Mouse (Mus musculus) hindbrain, embryonic 16.5 days (tissue): ENCODE data around the gene Anp32a. TPM values are rescaled to one million over a fixed set of nuclear protein-coding genes. Genes with fewer than 3 reads are reported as not detected.

Experiments
- ATAC-seq: fragments of 200-750 bp; cut with Nextera tagmentation; 2 replicates; pipeline ENCODE4 v1.8.0; 2017; ENCODE audit warnings: moderate TSS enrichment, moderate library complexity
- H3K27ac ChIP-seq: fragments of 300-500 bp; sonication (generic); 2 replicates; pipeline ENCODE4 v1.5.1; 2014; ENCODE audit warnings: low read depth, mild to moderate bottlenecking, control low read depth, low read length, moderate library complexity
- H3K27me3 ChIP-seq: fragments of 300-500 bp; sonication (generic); replicated peaks from 2 replicates; pipeline ENCODE4 v1.6.1; 2014; ENCODE audit warnings: low read length; ENCODE audit not compliant: control insufficient read depth, insufficient read depth
- H3K36me3 ChIP-seq: fragments of 300-500 bp; sonication (generic); 2 replicates; pipeline ENCODE4 v1.6.1; 2014; ENCODE audit warnings: mild to moderate bottlenecking, low read length, moderate library complexity, mixed read lengths; ENCODE audit not compliant: control insufficient read depth, insufficient read depth
- H3K4me1 ChIP-seq: fragments of 300-500 bp; sonication (generic); 2 replicates; pipeline ENCODE4 v1.6.1; 2014; ENCODE audit warnings: low read depth, low read length; ENCODE audit not compliant: control insufficient read depth, insufficient read depth
- H3K4me2 ChIP-seq: fragments of 300-500 bp; sonication (generic); 2 replicates; pipeline ENCODE4 v1.6.1; 2014; ENCODE audit warnings: mild to moderate bottlenecking, low read length, control low read depth, moderate library complexity
- H3K4me3 ChIP-seq: fragments of 300-500 bp; sonication (generic); 2 replicates; pipeline ENCODE4 v1.5.1; 2014; ENCODE audit warnings: mild to moderate bottlenecking, low read length, control low read depth, moderate library complexity
- H3K9ac ChIP-seq: fragments of 300-500 bp; sonication (generic); 2 replicates; pipeline ENCODE4 v1.6.1; 2014; ENCODE audit warnings: low read depth, mild to moderate bottlenecking, control low read depth, low read length, moderate library complexity
- H3K9me3 ChIP-seq: fragments of 300-500 bp; sonication (generic); 2 replicates; pipeline ENCODE4 v1.6.1; 2014; ENCODE audit warnings: mild to moderate bottlenecking, low read length, moderate library complexity; ENCODE audit not compliant: control insufficient read depth
- WGBS: fragments of 180-500 bp; shearing (Covaris S2); extraction: QIAGEN DNeasy Blood & Tissue Kit; methylation state at CpG from one replicate; pipeline ENCODE4 v1.1.7; 2014; 5-methylcytosine and 5-hydroxymethylcytosine counted together
- polyA plus RNA-seq: library from polyadenylated mRNA; unstranded; fragments of >200 nt; fragmentation: Nextera tagmentation; extraction: Ambion mirVana; gene quantifications from 2 replicates; pipeline ENCODE4 v1.2.1, GENCODE M21; 2015

The Anp32a gene
- polyA plus RNA-seq, 1 experiment from 2014 or later, result 156 TPM

- Histone ChIP-seq H3K27me3 (no peaks in the 10 kb centered on the region), H3K36me3 (no peaks in the 10 kb centered on the region), H3K9me3 (no peaks in the 10 kb centered on the region), H3K9ac (peak overlapping the region; percentile 65), H3K4me2 (peak overlapping the region; percentile 76), H3K27ac (peak overlapping the region; percentile 77), H3K4me3 (peak overlapping the region; percentile 36), H3K4me1 (peaks cover 58% of the 10 kb centered on the region)
- ATAC-seq, result no peak
- WGBS, result 8% methylated on average over 6 of the region's 6 CpGs
These were observed 23.1 kb downstream of the Anp32a start for GRCm38 (mm10) chr9:62364216-62364615.

DNA sequence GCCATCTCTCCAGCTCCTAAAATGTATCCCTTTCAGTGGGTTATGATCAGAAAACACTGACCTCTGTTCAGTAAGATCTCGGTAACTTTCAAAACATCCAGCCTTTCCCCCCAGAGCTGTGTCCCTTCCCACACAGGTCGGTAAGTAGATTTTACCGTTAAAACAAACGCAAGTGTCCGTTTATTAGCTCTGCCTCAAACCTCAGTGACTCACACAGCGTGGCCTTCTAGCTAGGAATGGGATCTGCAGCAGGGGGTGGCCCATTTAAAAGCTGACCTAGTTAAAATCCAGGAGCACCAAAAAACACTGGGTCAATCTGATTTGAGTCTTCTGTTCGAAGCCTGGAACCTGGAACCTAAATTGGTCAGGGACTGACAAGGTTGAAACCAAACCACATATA, 23.7 kb downstream of the Anp32a start:
- Histone ChIP-seq H3K27me3 (no peaks in the 10 kb centered on the region), H3K4me1 (peaks cover 58% of the 10 kb centered on the region), H3K9ac (no peak overlapping the region), H3K36me3 (no peaks in the 10 kb centered on the region), H3K27ac (no peak overlapping the region), H3K4me2 (no peak overlapping the region), H3K4me3 (no peak overlapping the region), H3K9me3 (no peaks in the 10 kb centered on the region)
- no peak for ATAC-seq
- WGBS, result 60% methylated on average over 7 of the region's 7 CpGs

- H3K4me3 ChIP-seq, result no peak overlapping the region
- H3K4me1 ChIP-seq, result peaks cover 58% of the 10 kb centered on the region
- no peak overlapping the region for H3K4me2 ChIP-seq
- H3K9ac ChIP-seq, result no peak overlapping the region
- H3K36me3 ChIP-seq, result no peaks in the 10 kb centered on the region
- H3K27ac ChIP-seq, result no peak overlapping the region
- ATAC-seq, result no peak
- WGBS, result 57% methylated on average over 8 of the region's 8 CpGs
- no peaks in the 10 kb centered on the region for H3K27me3 ChIP-seq
- H3K9me3 ChIP-seq, result no peaks in the 10 kb centered on the region
These were observed 24.4 kb downstream of the Anp32a start for GRCm38 (mm10) chr9:62365326-62366080.

DNA sequence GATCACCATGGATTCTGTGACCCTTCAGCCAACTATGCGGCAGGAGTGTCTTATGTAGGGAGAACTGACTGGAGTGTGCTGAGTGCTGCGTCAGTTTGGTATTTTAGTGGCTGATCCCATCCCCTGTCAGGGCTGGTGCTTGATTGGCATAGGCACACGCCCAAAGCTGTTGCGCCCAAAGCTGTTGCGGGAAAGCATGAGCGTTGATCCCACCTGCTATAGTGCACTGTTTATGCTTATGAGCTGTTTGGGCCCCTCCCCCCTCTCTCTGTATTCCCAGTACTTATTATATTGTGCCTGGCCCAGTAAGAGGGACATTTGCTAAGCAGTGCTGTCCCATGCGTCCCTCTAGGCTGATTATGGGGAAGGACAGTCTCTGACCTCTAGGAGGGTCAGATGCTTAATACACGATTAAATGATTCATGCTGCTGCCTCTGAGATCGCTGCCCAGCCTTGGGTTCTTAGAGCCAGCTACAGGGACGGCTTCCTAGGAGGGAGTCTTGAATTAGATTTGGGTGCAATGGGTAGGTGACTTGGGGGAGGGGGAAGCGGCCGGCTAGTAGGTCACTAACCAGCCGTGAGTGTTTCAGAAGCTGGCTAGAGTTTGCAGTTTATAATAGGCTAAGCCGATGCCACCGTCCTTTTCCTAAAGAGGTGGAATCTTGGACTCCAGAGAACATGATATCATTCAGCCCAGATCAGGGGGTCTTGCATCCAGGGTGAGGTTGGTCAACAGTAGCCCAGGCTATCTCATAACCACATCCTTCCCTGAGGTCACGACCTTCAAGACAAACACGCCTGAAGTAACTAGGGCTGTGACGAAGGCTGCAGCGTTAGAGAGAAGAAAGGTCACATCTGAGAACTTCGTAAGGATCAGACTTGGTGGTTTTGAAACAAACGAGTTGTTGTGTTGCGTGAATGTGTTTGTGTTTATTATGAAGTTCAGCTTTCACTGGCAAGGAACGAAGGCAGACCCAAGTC, 25.7 kb downstream of the Anp32a start:
- ATAC-seq, result peak; percentile 15; the same call in 1 of the 2 replicates
- Histone ChIP-seq H3K9me3 (no peaks in the 10 kb centered on the region), H3K27ac (peak overlapping the region; percentile 57; the same call in 1 of the 2 replicates), H3K27me3 (no peaks in the 10 kb centered on the region), H3K36me3 (no peaks in the 10 kb centered on the region), H3K9ac (peak overlapping the region; percentile 39; the same call in 1 of the 2 replicates), H3K4me3 (no peak overlapping the region), H3K4me1 (peaks cover 55% of the 10 kb centered on the region), H3K4me2 (no peak overlapping the region)
- WGBS, result 48% methylated on average over 23 of the region's 23 CpGs

- peak overlapping the region; percentile 8; the same call in 1 of the 2 replicates for H3K4me2 ChIP-seq
- no peaks in the 10 kb centered on the region for H3K36me3 ChIP-seq
- no peaks in the 10 kb centered on the region for H3K9me3 ChIP-seq
- 44% methylated on average over 10 of the region's 10 CpGs for WGBS
- no peak overlapping the region for H3K9ac ChIP-seq
- no peaks in the 10 kb centered on the region for H3K27me3 ChIP-seq
- H3K4me1 ChIP-seq, result peaks cover 55% of the 10 kb centered on the region
- no peak overlapping the region for H3K4me3 ChIP-seq
- H3K27ac ChIP-seq, result peak overlapping the region; percentile 57; the same call in 1 of the 2 replicates
- no peak for ATAC-seq
These were observed 26.5 kb downstream of the Anp32a start for GRCm38 (mm10) chr9:62367510-62368071.

DNA sequence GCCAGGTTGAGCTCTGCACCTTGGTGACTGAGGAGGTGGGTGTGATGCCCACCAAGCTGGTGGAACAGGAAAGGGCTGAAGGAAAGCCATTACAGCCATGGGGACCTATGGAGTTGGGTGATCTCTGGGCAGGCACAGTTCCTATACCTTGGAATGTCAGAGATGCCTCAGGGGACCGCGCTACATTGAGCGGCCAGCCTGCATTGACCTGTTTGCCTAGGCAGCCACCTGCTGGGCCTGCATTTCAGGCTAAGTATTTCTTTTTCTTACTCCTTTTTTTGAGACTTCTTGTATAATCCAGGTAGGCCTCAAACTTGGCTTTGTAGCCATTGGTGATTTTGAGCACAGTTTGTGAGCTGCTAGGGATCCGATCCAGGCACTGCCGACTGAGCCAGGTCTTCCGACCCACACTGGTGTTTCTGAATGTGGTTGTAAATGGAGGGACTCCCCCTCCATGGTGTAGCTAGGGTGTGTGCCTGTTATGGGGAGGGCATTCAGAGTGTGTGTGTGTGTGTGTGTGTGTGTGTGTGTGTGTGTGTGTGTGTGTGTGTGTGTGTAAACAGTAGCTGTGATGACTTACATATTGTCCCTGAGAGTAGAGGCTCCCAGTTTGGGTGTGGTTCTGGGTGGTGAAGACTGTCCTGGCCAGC, 27.3 kb downstream of the Anp32a start:
- H3K4me1 ChIP-seq, result peaks cover 48% of the 10 kb centered on the region

DNA sequence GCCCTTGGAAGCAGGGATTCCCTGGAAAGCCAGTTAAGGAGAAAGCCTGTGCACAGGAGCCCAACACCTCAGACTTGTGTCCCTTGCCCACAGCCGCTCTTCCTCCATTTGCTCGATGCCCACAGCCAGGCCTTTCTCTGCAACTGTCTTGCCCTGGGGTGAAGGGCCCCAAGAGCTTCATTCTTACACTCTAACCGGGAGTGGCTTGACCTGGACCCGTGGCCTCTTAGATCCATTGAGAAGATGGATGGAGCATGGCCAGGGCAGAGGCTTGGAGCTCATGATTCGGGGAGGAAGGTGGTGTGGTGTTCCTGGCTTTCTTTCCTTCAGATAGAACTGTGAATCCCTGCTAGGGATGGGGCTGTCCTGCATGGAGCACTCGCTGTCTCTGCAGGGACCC, 28.1 kb downstream of the Anp32a start:
- no peak for ATAC-seq
- H3K4me1 ChIP-seq, result peaks cover 40% of the 10 kb centered on the region

More for the DNA sequence above, 27.3 kb downstream of the Anp32a start:
- 83% methylated on average over 6 of the region's 6 CpGs for whole genome bisulfite sequencing
- no peak for ATAC-seq
- Histone ChIP-seq H3K36me3 (no peaks in the 10 kb centered on the region), H3K9me3 (no peaks in the 10 kb centered on the region), H3K4me3 (no peak overlapping the region), H3K9ac (no peak overlapping the region), H3K4me2 (peak overlapping the region; percentile 8; the same call in 1 of the 2 replicates), H3K27ac (peak overlapping the region; percentile 31; the same call in 1 of the 2 replicates), H3K27me3 (no peaks in the 10 kb centered on the region)

DNA sequence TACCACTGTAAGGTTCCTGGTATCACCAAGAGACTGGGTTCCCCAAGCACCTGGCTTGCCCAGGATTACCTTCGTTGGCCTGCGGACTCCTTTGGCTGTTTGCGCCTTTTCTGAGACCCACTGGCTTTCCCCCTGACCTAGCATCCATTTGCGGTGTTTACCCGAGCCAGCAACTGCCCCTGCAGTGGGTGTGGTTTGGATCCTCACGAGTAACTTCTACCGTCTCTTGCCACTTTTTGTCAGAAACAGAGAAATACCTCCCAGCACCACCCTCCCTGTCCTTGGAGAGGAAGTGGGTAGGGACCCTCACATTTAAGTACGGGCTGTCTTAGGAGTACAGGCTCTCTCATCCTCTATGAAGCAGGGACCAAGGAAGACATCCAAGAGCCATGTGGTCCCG, 29.1 kb downstream of the Anp32a start:
- no peaks in the 10 kb centered on the region for H3K27me3 ChIP-seq
- WGBS, result 71% methylated on average over 9 of the region's 9 CpGs
- no peak overlapping the region for H3K27ac ChIP-seq
- no peaks in the 10 kb centered on the region for H3K9me3 ChIP-seq
- H3K4me2 ChIP-seq, result no peak overlapping the region
- H3K9ac ChIP-seq, result no peak overlapping the region
- peaks cover 3% of the 10 kb centered on the region for H3K36me3 ChIP-seq
- peaks cover 30% of the 10 kb centered on the region for H3K4me1 ChIP-seq
- no peak for ATAC-seq
- H3K4me3 ChIP-seq, result no peak overlapping the region

More for the DNA sequence above, 28.1 kb downstream of the Anp32a start:
- no peak overlapping the region for H3K9ac ChIP-seq
- no peak overlapping the region for H3K4me2 ChIP-seq
- no peaks in the 10 kb centered on the region for H3K9me3 ChIP-seq
- no peak overlapping the region for H3K27ac ChIP-seq
- no peaks in the 10 kb centered on the region for H3K27me3 ChIP-seq
- 80% methylated on average over 6 of the region's 6 CpGs for WGBS
- H3K36me3 ChIP-seq, result peaks cover 3% of the 10 kb centered on the region
- H3K4me3 ChIP-seq, result no peak overlapping the region
